Mouse (Mus musculus) splenic B cell, adult 2 months (primary cell): ENCODE results near the gene Wdr54.

Experiments
- DNase-seq: peaks from one replicate; pipeline ENCODE4 v3.0.0-alpha.2; 2011; ENCODE audit warnings: low read depth, low spot score
- H3K27me3 ChIP-seq: 2 replicates; pipeline ENCODE4 v1.6.1; 2012; ENCODE audit warnings: mild to moderate bottlenecking, low read length, moderate library complexity, mixed read lengths; ENCODE audit not compliant: control insufficient read depth, poor library complexity, insufficient read depth, severe bottlenecking
- H3K36me3 ChIP-seq: 2 replicates; pipeline ENCODE4 v1.6.1; 2012; ENCODE audit warnings: mild to moderate bottlenecking, low read length, moderate library complexity, mixed read lengths; ENCODE audit not compliant: control insufficient read depth, poor library complexity, insufficient read depth, severe bottlenecking

Gene Wdr54

DNA sequence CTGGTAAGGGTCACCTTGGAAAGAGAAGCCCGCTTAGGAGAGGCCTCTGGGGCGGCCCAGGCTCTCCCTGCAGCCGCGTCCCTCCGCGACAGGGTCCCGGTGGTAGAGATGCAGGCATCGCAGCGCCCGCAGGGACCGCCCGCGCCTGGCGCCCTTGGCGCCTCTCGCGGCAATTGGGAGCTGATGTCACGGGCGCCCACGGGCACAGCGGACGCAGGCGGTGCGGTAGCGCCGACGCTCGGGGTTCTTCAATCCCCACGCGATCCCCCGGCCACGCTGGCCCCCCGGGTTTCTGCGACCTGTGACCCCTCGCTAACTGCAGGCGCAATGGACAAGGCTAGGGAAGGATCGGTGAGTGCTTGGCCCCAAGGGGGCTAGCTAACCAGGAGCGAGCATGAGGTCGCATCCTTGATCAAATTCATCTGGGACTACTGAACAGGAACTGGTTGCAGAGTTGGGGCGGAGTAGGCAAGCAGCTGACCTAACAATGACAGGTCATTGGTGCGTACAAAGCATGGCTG lies 13.9 kb downstream of the Wdr54 start:
- no peaks in the 10 kb centered on the region for H3K36me3 ChIP-seq
- no peak for DNase-seq
- no peaks in the 10 kb centered on the region; the same call in 1 of the 2 replicates for H3K27me3 ChIP-seq

DNA sequence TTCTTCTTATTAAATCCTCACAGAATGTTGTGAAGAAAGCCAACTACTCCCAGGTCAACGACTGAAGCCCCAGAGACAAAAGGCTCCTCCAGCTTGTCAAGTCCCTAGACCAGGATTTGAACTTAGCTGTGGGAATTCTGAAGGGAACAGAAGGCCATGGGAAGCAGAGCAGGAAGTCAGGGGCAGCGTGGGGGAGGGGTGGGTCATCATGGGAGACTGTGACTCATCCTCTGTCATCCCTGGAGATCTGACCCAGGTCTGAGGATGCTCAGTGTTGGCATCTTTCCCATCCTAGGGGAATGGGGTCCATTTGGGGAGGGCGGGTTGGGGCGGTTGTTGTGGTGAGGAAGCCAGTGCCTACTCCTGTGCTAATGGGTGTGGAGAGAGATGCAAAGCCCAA lies 14.6 kb downstream of the Wdr54 start:
- H3K36me3 ChIP-seq: no peaks in the 10 kb centered on the region
- H3K27me3 ChIP-seq: no peaks in the 10 kb centered on the region; the same call in 1 of the 2 replicates
- DNase-seq: no peak

- DNase-seq: no peak
- Histone ChIP-seq H3K36me3 (no peaks in the 10 kb centered on the region), H3K27me3 (peaks cover 2% of the 10 kb centered on the region)
These were observed 16.2 kb downstream of the Wdr54 start for GRCm38 (mm10) chr6:83140044-83140443.

- peaks cover 2% of the 10 kb centered on the region for H3K27me3 ChIP-seq
- no peak for DNase-seq
- no peaks in the 10 kb centered on the region for H3K36me3 ChIP-seq
These were observed 18.1 kb downstream of the Wdr54 start for GRCm38 (mm10) chr6:83138056-83138455.

GRCm38 (mm10) chr6:83137576-83137950 lies 18.6 kb downstream of the Wdr54 start:
- peaks cover 2% of the 10 kb centered on the region for H3K27me3 ChIP-seq
- H3K36me3 ChIP-seq: no peaks in the 10 kb centered on the region
- no peak for DNase-seq

DNA sequence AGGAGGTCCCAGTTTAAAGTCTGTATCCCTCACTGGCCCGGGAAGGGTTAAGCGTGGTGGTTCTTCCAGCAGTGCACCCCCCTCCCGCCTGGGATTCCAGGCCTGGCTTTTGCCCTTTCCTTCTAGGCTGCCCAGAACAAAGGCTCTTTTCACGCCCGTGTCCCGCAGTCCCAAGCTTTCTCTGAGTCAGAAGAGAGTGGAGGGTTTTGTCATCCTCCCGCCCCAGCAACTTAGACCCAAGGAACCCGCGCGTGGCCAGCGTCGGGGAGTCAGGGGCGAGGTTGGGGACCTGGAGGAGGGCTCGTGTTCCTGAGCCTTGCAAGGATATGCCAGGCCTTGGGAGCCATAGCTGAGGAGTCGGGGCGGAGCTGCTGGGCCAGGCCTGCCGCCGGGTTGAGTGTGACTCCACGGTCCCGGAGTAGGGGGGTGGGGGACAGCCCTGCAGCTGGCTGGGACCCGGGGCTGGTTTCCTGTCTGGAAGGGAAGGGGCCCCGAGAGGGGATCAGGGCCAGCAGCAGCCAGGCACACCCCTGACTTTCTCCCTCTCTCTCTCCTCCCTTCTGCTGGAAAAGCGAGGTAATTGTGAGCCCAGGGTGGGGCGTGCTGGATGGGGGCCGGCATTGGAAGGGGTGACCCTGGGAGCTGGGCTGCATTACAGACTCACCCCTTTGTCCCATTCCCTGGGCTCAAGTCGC lies 19.2 kb downstream of the Wdr54 start:
- H3K36me3 ChIP-seq: no peaks in the 10 kb centered on the region
- no peak for DNase-seq
- H3K27me3 ChIP-seq: peaks cover 2% of the 10 kb centered on the region

DNA sequence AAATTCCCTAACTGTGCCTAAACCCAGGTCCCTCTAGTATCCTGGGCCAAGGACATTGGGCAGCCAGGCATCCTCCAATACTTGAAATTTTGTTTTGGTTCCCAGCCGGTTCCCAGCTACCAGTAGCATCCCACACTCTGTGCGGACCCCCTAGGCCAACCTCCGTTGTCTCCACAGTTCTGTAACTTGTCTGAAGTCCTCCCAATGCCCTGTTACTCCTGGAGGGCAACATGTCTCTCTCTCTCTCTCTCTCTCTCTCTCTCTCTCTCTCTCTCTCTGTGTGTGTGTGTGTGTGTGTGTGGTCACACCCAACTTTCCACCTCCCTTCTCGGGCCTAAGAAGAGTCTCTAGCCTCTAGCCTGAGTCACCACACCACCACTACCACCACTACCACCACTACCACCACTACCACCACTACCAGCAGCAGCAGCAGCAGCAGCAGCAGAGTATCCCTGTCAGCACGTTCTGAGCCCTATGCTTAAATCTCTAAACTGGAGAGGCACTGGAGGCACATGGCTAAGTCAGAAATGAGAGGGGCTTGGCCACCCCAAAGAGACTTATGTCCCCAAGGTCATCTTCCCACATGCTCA lies 19.8 kb downstream of the Wdr54 start:
- Histone ChIP-seq H3K36me3 (no peaks in the 10 kb centered on the region), H3K27me3 (peaks cover 2% of the 10 kb centered on the region)
- no peak for DNase-seq

DNA sequence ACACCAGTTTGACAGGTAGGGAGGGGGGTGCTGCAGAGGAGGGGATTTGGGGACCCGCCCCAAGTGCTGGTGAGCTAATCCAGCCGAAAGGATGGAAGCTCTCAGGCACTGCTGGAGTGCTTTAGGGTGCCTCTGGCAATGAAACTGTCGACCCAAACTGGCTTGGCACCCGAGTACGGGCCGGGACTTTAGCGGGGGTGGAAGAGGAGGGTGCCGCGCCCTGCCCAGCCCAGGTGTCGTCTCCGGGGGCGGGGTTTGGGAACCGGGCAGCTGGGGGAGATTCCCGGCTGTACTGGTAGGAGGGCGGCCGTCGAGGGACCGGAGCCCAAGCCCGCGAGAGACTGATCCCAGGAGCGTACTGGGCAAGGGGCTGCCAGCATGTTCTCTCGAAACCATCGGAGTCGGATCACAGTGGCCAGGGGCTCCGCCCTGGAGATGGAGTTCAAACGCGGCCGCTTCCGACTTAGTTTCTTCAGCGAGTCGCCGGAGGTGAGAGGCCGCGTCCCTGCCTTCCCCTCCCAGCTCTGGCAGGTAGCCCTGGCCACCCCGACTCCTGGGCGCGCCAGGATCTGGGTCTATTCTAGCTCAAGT lies 20.5 kb downstream of the Wdr54 start:
- Histone ChIP-seq H3K36me3 (no peaks in the 10 kb centered on the region), H3K27me3 (peaks cover 2% of the 10 kb centered on the region)
- no peak for DNase-seq

- Histone ChIP-seq H3K36me3 (no peaks in the 10 kb centered on the region), H3K27me3 (peaks cover 2% of the 10 kb centered on the region)
- no peak for DNase-seq
These were observed 21.2 kb downstream of the Wdr54 start, which contains the start of gene Rtkn for GRCm38 (mm10) chr6:83134951-83135513. TSS of gene Rtkn (plus strand) at chr6:83135463.

- peaks cover 2% of the 10 kb centered on the region for H3K27me3 ChIP-seq
- DNase-seq: no peak
- no peaks in the 10 kb centered on the region for H3K36me3 ChIP-seq
These were observed 22.0 kb downstream of the Wdr54 start for GRCm38 (mm10) chr6:83134226-83134625.

GRCm38 (mm10) chr6:83132176-83132919 lies 23.8 kb downstream of the Wdr54 start:
- no peak for DNase-seq
- peaks cover 2% of the 10 kb centered on the region; the same call in 1 of the 2 replicates for H3K27me3 ChIP-seq
- no peaks in the 10 kb centered on the region for H3K36me3 ChIP-seq

DNA sequence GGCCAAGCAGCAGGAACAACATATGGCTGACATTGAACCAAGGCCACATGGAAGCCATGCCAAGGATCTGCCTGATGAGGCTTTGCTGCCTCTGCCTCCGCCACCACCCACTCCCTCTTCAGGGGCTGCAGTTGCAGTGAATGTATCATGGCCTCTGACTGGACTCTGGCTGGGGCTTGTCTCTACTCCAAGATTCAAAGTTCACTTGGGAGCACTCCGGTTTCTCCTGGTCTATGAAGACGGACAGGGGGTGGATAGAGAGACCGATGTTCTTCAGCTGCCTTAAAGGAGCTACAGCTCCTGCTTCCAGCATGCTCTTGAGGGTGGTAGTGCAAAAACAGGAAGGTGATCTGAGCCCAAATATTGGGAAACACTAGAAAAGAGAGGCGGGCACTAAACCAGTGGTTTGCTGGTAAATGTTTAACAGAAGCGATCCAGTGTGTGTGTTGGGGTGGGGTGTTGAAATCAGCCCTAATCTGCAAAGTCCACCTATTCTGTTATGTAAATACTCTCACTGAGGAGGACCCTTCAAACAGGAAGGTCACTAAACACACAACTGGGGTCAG lies 24.6 kb downstream of the Wdr54 start:
- Histone ChIP-seq H3K36me3 (no peaks in the 10 kb centered on the region), H3K27me3 (peaks cover 2% of the 10 kb centered on the region; the same call in 1 of the 2 replicates)
- DNase-seq: no peak

DNA sequence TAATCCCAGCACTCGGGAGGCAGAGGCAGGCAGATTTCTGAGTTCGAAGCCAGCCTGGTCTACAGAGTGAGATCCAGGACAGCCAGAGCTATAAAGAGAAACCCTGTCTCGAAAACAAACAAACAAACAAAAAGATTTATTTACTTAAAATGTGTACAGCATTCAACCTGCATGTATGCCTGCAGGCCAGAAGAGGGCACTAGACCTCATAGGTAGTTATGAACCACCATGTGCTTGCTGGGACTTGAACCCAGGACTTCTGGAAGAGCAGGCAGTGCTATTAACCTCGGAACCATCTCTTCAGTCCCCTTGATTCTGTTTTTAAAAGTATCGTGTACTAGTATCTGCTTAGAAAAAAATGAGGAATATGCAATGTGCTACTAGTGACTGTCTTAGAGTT lies 28.8 kb downstream of the Wdr54 start:
- Histone ChIP-seq H3K36me3 (no peaks in the 10 kb centered on the region), H3K27me3 (no peaks in the 10 kb centered on the region)
- DNase-seq: no peak

- DNase-seq: no peak
- no peaks in the 10 kb centered on the region for H3K27me3 ChIP-seq
- H3K36me3 ChIP-seq: no peaks in the 10 kb centered on the region
These were observed 30.9 kb downstream of the Wdr54 start, which contains the start of gene Ino80b for GRCm38 (mm10) chr6:83125331-83125730. TSS of gene Ino80b (minus strand) at chr6:83125431.
